Mouse (Mus musculus): Measurements from ENCODE around the gene Rassf7. TPM values are rescaled to one million over a fixed set of nuclear protein-coding genes. Genes with fewer than 3 reads are reported as not detected.
A peak's percentile ranks its signal among the peaks of the same experiment; 100 is the strongest.

The Rassf7 gene
- total and polyA plus RNA-seq, 2 experiments from 2014 or later: 5.8 to 43.2 TPM

GRCm38 (mm10) chr7:141219558-141220099, 4.0 kb downstream of the Rassf7 start:
- no peak overlapping the region for H3K4me2 ChIP-seq (ENCODE audit: low read depth, low read length)
- H3K36me3 ChIP-seq (replicated peaks; ENCODE audit: control insufficient read depth, insufficient read depth, low read length): no peaks in the 10 kb centered on the region
- no peak overlapping the region for H3K27ac ChIP-seq (ENCODE audit: low read depth)
- peaks cover 36% of the 10 kb centered on the region for H3K4me1 ChIP-seq (ENCODE audit: control insufficient read depth, insufficient read depth)
- no peaks in the 10 kb centered on the region for H3K9me3 ChIP-seq (replicated peaks; ENCODE audit: control insufficient read depth, low read length)
- no peaks in the 10 kb centered on the region for H3K27me3 ChIP-seq (ENCODE audit: control insufficient read depth, insufficient read depth, low read length)
- TF ChIP-seq CTCF (IDR thresholded peaks at IDR 0.05; ENCODE audit: low read depth): no peak
- TF ChIP-seq EP300 (IDR thresholded peaks at IDR 0.05; ENCODE audit: low read depth): no peak
- no peak for ATAC-seq (ENCODE audit: insufficient read depth, low read depth)
- no peak overlapping the region for H3K4me3 ChIP-seq (ENCODE audit: low read depth, low read length)
- DNase-seq (ENCODE audit: low spot score): no peak
- WGBS: 95% methylated on average over 1 of the region's 1 CpGs
- H3K9ac ChIP-seq (replicated peaks; ENCODE audit: low read depth, low read length): no peak overlapping the region

- Histone ChIP-seq H3K9me3 (replicated peaks; ENCODE audit: control insufficient read depth, low read length) (no peaks in the 10 kb centered on the region), H3K4me1 (ENCODE audit: control insufficient read depth, insufficient read depth) (peaks cover 36% of the 10 kb centered on the region), H3K27me3 (ENCODE audit: control insufficient read depth, insufficient read depth, low read length) (no peaks in the 10 kb centered on the region), H3K36me3 (replicated peaks; ENCODE audit: control insufficient read depth, insufficient read depth, low read length) (no peaks in the 10 kb centered on the region), H3K9ac (replicated peaks; ENCODE audit: low read depth, low read length) (0 out of 2 replicates have a peak overlapping the region, but pooled peaks have one; percentile 68), H3K4me2 (ENCODE audit: low read depth, low read length) (peak overlapping the region; percentile 98), H3K27ac (ENCODE audit: low read depth) (no peak overlapping the region), H3K4me3 (ENCODE audit: low read depth, low read length) (no peak overlapping the region; the same call in 1 of the 2 replicates)
- ATAC-seq (ENCODE audit: insufficient read depth, low read depth) (no peak), DNase-seq (ENCODE audit: low spot score) (no peak)
- WGBS: 89% methylated on average over 1 of the region's 1 CpGs
- TF ChIP-seq CTCF (IDR thresholded peaks at IDR 0.05; ENCODE audit: low read depth): no peak
- TF ChIP-seq EP300 (IDR thresholded peaks at IDR 0.05; ENCODE audit: low read depth): no peak
Observed at GRCm38 (mm10) chr7:141220377-141220776, 4.7 kb downstream of the Rassf7 start.

- WGBS: 3% methylated on average over 44 of the region's 44 CpGs
- no peaks in the 10 kb centered on the region for H3K36me3 ChIP-seq (replicated peaks; ENCODE audit: control insufficient read depth, insufficient read depth, low read length)
- H3K4me3 ChIP-seq (ENCODE audit: low read depth, low read length): peak overlapping the region; percentile 69
- ATAC-seq (ENCODE audit: insufficient read depth, low read depth): peak; percentile 96
- TF ChIP-seq EP300 (IDR thresholded peaks at IDR 0.05; ENCODE audit: low read depth) (no peak), CTCF (IDR thresholded peaks at IDR 0.05; ENCODE audit: low read depth) (peak; percentile 40)
- peak; percentile 97 for DNase-seq (ENCODE audit: low spot score)
- peak overlapping the region; percentile 68 for H3K9ac ChIP-seq (replicated peaks; ENCODE audit: low read depth, low read length)
- H3K27ac ChIP-seq (ENCODE audit: low read depth): peak overlapping the region; percentile 78
- no peaks in the 10 kb centered on the region for H3K27me3 ChIP-seq (ENCODE audit: control insufficient read depth, insufficient read depth, low read length)
- peak overlapping the region; percentile 98 for H3K4me2 ChIP-seq (ENCODE audit: low read depth, low read length)
- peaks cover 29% of the 10 kb centered on the region for H3K4me1 ChIP-seq (ENCODE audit: control insufficient read depth, insufficient read depth)
- no peaks in the 10 kb centered on the region for H3K9me3 ChIP-seq (replicated peaks; ENCODE audit: control insufficient read depth, low read length)
Observed at GRCm38 (mm10) chr7:141221249-141222125, 5.8 kb downstream of the Rassf7 start.

- no peaks in the 10 kb centered on the region for H3K9me3 ChIP-seq (replicated peaks; ENCODE audit: control insufficient read depth, low read length)
- DNase-seq (ENCODE audit: low spot score): no peak
- H3K4me2 ChIP-seq (ENCODE audit: low read depth, low read length): peak overlapping the region; percentile 98
- no peak for ATAC-seq (ENCODE audit: insufficient read depth, low read depth)
- H3K9ac ChIP-seq (replicated peaks; ENCODE audit: low read depth, low read length): no peak overlapping the region
- no peaks in the 10 kb centered on the region for H3K27me3 ChIP-seq (ENCODE audit: control insufficient read depth, insufficient read depth, low read length)
- TF ChIP-seq CTCF (IDR thresholded peaks at IDR 0.05; ENCODE audit: low read depth) (no peak), EP300 (IDR thresholded peaks at IDR 0.05; ENCODE audit: low read depth) (no peak)
- peak overlapping the region; percentile 69 for H3K4me3 ChIP-seq (ENCODE audit: low read depth, low read length)
- peak overlapping the region; percentile 78 for H3K27ac ChIP-seq (ENCODE audit: low read depth)
- H3K4me1 ChIP-seq (ENCODE audit: control insufficient read depth, insufficient read depth): peaks cover 25% of the 10 kb centered on the region
- 1% methylated on average over 8 of the region's 8 CpGs for WGBS
- H3K36me3 ChIP-seq (replicated peaks; ENCODE audit: control insufficient read depth, insufficient read depth, low read length): no peaks in the 10 kb centered on the region
Observed at GRCm38 (mm10) chr7:141222126-141222467, 6.4 kb downstream of the Rassf7 start.

DNA sequence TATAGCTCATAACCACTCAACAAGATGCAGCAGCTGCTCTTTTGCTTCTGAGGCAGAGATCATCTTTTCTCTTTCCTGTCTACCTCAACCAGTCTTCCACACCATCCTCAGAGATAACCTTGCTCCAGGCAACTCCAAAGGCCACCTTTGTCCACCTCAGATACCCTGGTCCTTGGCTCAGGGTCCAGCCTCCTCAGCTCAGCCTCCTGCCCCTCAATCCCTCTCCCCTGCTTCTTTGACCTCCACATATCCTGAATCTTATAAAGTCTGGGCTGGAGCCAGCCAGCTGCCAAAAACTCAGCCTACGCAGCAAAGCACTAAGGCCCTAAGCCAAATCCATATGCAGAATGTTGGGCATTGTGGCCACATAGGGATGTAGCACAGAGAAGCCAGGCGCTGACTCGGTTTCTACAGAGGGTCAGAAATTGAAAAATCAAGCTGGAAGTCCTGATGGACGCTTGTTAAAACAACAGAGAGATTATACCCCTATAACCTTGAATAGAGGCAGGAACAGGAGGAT, 7.1 kb downstream of the Rassf7 start:
- 65% methylated on average over 4 of the region's 4 CpGs for WGBS
- peaks cover 26% of the 10 kb centered on the region for H3K4me1 ChIP-seq (ENCODE audit: control insufficient read depth, insufficient read depth)
- H3K36me3 ChIP-seq (replicated peaks; ENCODE audit: control insufficient read depth, insufficient read depth, low read length): no peaks in the 10 kb centered on the region
- peak overlapping the region; percentile 98 for H3K4me2 ChIP-seq (ENCODE audit: low read depth, low read length)
- ATAC-seq (ENCODE audit: insufficient read depth, low read depth): no peak
- no peaks in the 10 kb centered on the region for H3K27me3 ChIP-seq (ENCODE audit: control insufficient read depth, insufficient read depth, low read length)
- DNase-seq (ENCODE audit: low spot score): no peak
- H3K9ac ChIP-seq (replicated peaks; ENCODE audit: low read depth, low read length): no peak overlapping the region
- H3K9me3 ChIP-seq (replicated peaks; ENCODE audit: control insufficient read depth, low read length): no peaks in the 10 kb centered on the region
- H3K4me3 ChIP-seq (ENCODE audit: low read depth, low read length): no peak overlapping the region
- TF ChIP-seq EP300 (IDR thresholded peaks at IDR 0.05; ENCODE audit: low read depth) (no peak), CTCF (IDR thresholded peaks at IDR 0.05; ENCODE audit: low read depth) (no peak)
- H3K27ac ChIP-seq (ENCODE audit: low read depth): peak overlapping the region; percentile 78
